Mouse (Mus musculus): ENCODE measurements at regions not wholly inside any gene's neighbourhood (a gene's known extent, or its start where the extent isn't known, plus 50 kb on each side); places are given as distances from the start of the nearest gene placed in this dataset.

DNA sequence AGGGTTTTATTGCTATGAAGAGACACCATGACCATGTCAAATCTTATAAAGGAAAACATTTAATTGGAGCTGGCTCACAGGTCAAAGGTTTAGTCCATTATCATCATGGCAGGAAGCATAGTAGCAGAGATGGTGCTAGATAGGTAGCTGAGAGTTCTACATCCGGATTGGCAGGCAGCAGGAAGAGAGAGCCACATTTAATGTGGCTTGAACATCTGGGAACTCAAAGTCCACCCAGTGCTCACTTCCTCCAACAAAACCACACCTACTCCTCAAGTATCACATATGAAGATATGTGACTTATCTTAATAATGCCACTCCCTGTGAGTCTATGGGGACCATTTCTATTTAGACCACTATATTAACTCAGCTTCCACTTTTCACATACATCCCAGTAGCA lies 93.2 kb upstream of the Fbxo33 start:
- Histone ChIP-seq H3K4me2 (no peak overlapping the region), H3K4me3 (replicated peaks) (no peak overlapping the region), H3K9me3 (no peaks in the 10 kb centered on the region), H3K36me3 (no peaks in the 10 kb centered on the region), H3K9ac (replicated peaks) (no peak overlapping the region), H3K27me3 (no peaks in the 10 kb centered on the region), H3K4me1 (replicated peaks) (no peaks in the 10 kb centered on the region; the same call in 1 of the 2 replicates), H3K27ac (no peak overlapping the region)
- ATAC-seq (ENCODE audit: insufficient number of reproducible peaks, insufficient read depth, low FRiP score, low TSS enrichment, low read depth) = no peak
- WGBS = 82% methylated on average over 1 of the region's 1 CpGs

GRCm38 (mm10) chr12:59307958-59308357 lies 88.4 kb upstream of the Fbxo33 start:
- no peak overlapping the region for H3K27ac ChIP-seq
- H3K36me3 ChIP-seq = no peaks in the 10 kb centered on the region
- H3K4me2 ChIP-seq = no peak overlapping the region
- no peaks in the 10 kb centered on the region; the same call in 1 of the 2 replicates for H3K4me1 ChIP-seq (replicated peaks)
- ATAC-seq (ENCODE audit: insufficient number of reproducible peaks, insufficient read depth, low FRiP score, low TSS enrichment, low read depth) = no peak
- no peaks in the 10 kb centered on the region for H3K27me3 ChIP-seq
- no peaks in the 10 kb centered on the region for H3K9me3 ChIP-seq
- no peak overlapping the region for H3K9ac ChIP-seq (replicated peaks)
- H3K4me3 ChIP-seq (replicated peaks) = no peak overlapping the region
- WGBS = 68% methylated on average over 1 of the region's 1 CpGs

GRCm38 (mm10) chr12:59304522-59304921 lies 85.0 kb upstream of the Fbxo33 start:
- Histone ChIP-seq H3K4me3 (replicated peaks) (no peak overlapping the region), H3K4me1 (replicated peaks) (no peaks in the 10 kb centered on the region; the same call in 1 of the 2 replicates), H3K9me3 (no peaks in the 10 kb centered on the region), H3K4me2 (no peak overlapping the region), H3K27ac (no peak overlapping the region), H3K27me3 (no peaks in the 10 kb centered on the region), H3K9ac (replicated peaks) (no peak overlapping the region), H3K36me3 (no peaks in the 10 kb centered on the region)
- ATAC-seq (ENCODE audit: insufficient number of reproducible peaks, insufficient read depth, low FRiP score, low TSS enrichment, low read depth) = no peak
- 68% methylated on average over 6 of the region's 6 CpGs for WGBS

Data from limb, embryonic 12.5 days (tissue).